Mouse (Mus musculus): ENCODE measurements at regions not wholly inside any gene's neighbourhood (a gene's known extent, or its start where the extent isn't known, plus 50 kb on each side); places are given as distances from the start of the nearest gene placed in this dataset.

DNA sequence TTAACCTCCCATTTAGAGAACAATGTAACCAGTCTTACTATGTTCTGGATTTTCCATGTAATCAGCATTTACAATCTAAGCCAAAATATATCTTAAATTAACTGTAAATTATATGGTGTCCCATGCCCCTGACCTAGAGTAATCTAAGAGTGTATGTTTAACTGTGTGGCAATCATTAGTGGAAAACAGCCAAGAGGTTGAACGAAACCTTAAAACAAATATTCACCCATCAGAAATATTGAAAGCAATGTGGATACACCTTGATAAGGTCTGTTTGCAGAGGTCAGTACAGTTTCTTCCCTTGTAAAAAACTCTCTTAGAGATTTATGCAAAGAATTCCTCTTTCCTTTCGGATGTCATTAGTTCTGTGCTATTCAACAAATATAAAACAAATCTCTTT lies 134.7 kb upstream of the Ufl1 start:
- Histone ChIP-seq H3K4me1 (replicated peaks) (no peaks in the 10 kb centered on the region), H3K9me3 (no peaks in the 10 kb centered on the region), H3K36me3 (no peaks in the 10 kb centered on the region), H3K4me2 (no peak overlapping the region), H3K27me3 (no peaks in the 10 kb centered on the region), H3K27ac (replicated peaks) (no peak overlapping the region), H3K4me3 (no peak overlapping the region), H3K9ac (no peak overlapping the region)
- WGBS: 70% methylated on average over 2 of the region's 2 CpGs
- no peak for ATAC-seq (ENCODE audit: low read depth)

DNA sequence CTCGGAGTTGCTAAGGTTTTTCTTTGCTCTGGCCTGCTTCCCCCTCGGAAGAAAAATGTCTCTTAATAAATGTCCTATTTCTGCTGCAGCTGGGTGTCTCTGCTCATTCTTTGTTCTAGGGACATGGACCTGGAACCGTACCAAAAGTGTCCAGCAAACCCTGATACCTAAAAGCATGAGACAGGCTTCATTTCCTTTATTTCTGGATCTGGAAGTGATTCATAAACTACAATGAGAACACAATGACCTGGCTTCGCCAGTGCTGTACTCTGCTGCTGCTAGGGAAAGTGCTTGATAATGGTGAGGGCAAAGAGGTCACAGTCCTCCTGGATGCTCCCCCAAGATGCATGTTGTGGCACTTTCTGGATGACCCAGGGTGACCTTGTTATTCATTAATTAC lies 128.8 kb upstream of the Ufl1 start:
- WGBS: 48% methylated on average over 4 of the region's 4 CpGs
- Histone ChIP-seq H3K4me1 (replicated peaks) (peaks cover 32% of the 10 kb centered on the region), H3K4me3 (no peak overlapping the region), H3K36me3 (no peaks in the 10 kb centered on the region), H3K4me2 (no peak overlapping the region), H3K9me3 (no peaks in the 10 kb centered on the region), H3K9ac (no peak overlapping the region), H3K27me3 (no peaks in the 10 kb centered on the region), H3K27ac (replicated peaks) (no peak overlapping the region)
- ATAC-seq (ENCODE audit: low read depth): no peak

DNA sequence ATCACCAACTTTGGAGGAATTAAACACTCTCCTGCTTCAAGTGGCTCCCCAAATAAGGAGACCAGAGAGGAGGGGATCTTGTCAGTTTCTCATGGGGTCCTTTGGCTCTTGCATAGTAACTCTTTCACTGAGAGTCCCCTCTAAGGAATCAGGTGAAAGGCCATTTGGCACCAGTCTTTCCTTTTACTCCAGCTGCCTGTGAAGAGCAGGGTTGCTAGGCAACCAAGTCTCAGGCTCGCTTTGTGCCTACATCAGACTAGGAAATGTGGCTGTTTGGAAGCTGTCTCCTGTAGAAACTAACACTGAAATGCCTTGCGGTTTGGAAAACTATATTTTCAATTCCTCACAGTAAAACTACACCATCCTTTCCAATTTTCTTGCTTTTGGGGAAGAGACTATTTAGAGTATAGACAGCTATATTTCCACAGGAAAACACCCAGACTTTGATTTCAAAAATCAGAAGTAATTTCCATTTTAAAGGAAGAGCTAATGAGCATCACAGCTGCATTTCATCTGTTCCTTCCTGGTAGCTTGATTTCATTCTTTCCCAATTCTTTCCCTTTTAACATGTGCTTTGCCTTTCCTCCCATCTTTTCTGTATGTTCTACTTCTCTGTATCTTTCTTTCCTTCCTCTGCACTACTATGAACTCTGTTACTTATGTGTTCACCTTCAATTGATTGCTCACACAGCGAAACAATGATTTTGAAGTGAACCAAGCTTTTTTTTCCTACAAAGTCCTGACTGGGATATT lies 127.3 kb upstream of the Ufl1 start:
- peaks cover 32% of the 10 kb centered on the region for H3K4me1 ChIP-seq (replicated peaks)
- ATAC-seq (ENCODE audit: low read depth): peak; percentile 98
- no peaks in the 10 kb centered on the region for H3K36me3 ChIP-seq
- H3K9ac ChIP-seq: no peak overlapping the region
- no peaks in the 10 kb centered on the region for H3K9me3 ChIP-seq
- no peak overlapping the region for H3K4me3 ChIP-seq
- 18% methylated on average over 3 of the region's 3 CpGs for WGBS
- no peaks in the 10 kb centered on the region for H3K27me3 ChIP-seq
- peak overlapping the region; percentile 85 for H3K27ac ChIP-seq (replicated peaks)
- peak overlapping the region; percentile 27 for H3K4me2 ChIP-seq

DNA sequence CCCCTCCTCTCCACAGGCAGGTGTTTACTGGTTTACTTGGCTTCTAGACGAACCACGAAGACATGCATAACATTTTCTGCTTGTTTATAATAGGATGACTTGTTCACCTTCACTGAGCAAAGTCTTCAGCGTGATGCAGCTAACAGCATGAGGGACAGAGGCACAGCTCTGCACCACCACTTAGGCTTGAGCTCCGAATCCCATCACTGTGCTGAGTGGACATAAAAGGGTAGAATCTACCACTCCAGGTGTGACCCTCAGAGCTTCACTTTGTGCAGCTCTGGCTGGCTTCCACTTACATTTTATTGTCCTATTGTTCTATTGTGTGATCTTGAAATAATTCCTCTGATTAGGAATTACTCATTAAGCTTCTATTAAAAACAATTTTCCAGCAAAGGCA lies 126.2 kb upstream of the Ufl1 start:
- no peak overlapping the region for H3K4me3 ChIP-seq
- 30% methylated on average over 4 of the region's 4 CpGs for WGBS
- H3K4me1 ChIP-seq (replicated peaks): peaks cover 32% of the 10 kb centered on the region
- peak overlapping the region; percentile 85 for H3K27ac ChIP-seq (replicated peaks)
- H3K36me3 ChIP-seq: no peaks in the 10 kb centered on the region
- no peaks in the 10 kb centered on the region for H3K27me3 ChIP-seq
- H3K4me2 ChIP-seq: no peak overlapping the region
- no peaks in the 10 kb centered on the region for H3K9me3 ChIP-seq
- peak; percentile 40; the same call in 1 of the 2 replicates for ATAC-seq (ENCODE audit: low read depth)
- H3K9ac ChIP-seq: no peak overlapping the region

DNA sequence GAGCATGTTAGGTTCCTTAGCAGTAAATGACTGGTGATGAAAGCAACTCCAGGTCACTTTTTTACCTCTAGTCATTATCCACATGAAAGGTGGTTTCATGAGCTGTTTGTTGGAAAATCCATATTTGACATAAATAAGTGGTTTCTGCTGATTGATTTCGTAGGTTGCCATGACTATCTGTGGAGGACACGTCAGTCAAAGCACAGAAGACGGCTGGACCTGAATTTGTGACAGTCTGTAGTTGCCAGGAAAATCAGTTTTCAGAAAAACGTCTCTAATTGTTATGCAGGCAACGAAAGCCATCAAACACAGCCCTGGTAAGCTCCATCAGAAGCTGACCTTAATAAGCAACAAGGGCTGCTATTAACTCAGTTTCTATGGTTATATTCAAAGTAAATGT lies 107.9 kb upstream of the Ufl1 start:
- H3K9me3 ChIP-seq: no peaks in the 10 kb centered on the region
- H3K9ac ChIP-seq: no peak overlapping the region
- 78% methylated on average over 5 of the region's 5 CpGs for WGBS
- H3K4me3 ChIP-seq: no peak overlapping the region
- H3K36me3 ChIP-seq: no peaks in the 10 kb centered on the region
- H3K4me1 ChIP-seq (replicated peaks): no peaks in the 10 kb centered on the region
- no peak overlapping the region for H3K4me2 ChIP-seq
- ATAC-seq (ENCODE audit: low read depth): no peak
- H3K27me3 ChIP-seq: no peaks in the 10 kb centered on the region
- no peak overlapping the region for H3K27ac ChIP-seq (replicated peaks)

DNA sequence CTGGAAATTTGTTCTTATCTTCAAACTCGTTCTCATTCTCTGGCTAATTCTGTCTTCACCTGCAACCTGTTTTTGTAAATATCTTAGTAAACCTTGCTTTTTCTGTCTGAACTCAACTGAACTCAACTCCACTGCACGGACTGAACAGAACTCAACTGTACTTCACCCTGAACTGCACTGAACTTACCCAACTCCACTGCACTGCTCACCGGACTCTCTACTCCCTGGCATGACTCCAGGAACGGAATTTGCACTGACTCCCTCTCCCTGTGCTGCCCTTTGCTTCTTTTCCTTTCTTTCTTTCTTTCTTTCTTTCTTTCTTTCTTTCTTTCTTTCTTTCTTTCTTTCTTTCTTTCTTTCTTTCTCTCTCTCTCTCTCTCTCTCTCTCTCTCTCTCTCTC lies 90.4 kb upstream of the Ufl1 start:
- H3K9ac ChIP-seq: no peak overlapping the region
- H3K36me3 ChIP-seq: no peaks in the 10 kb centered on the region
- no peak overlapping the region for H3K4me3 ChIP-seq
- no peak overlapping the region for H3K27ac ChIP-seq (replicated peaks)
- no peak overlapping the region for H3K4me2 ChIP-seq
- H3K4me1 ChIP-seq (replicated peaks): no peaks in the 10 kb centered on the region
- H3K9me3 ChIP-seq: no peaks in the 10 kb centered on the region
- ATAC-seq (ENCODE audit: low read depth): no peak
- 85% methylated on average over 4 of the region's 4 CpGs for WGBS
- no peaks in the 10 kb centered on the region for H3K27me3 ChIP-seq

DNA sequence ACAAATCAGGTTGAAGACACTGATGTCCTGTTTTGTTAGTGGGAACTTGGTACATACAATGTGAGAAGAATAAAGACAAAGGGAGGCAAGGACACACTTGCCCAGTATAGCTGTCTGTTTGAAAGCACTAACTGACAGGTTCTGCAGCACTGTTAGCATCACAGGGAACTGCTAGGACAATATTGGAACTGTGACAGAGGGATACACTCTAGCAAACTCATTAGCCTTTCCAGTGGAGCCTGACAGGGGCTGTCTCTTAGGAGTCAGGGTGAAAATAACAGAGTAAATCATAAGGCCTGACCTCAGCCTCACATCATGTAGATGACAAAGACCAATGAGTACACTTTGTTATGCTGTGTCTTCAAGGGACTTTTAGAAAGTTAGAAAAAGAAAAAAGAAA lies 82.8 kb upstream of the Ufl1 start:
- Histone ChIP-seq H3K27ac (replicated peaks) (no peak overlapping the region), H3K4me1 (replicated peaks) (no peaks in the 10 kb centered on the region), H3K36me3 (no peaks in the 10 kb centered on the region), H3K4me3 (no peak overlapping the region), H3K27me3 (no peaks in the 10 kb centered on the region), H3K9ac (no peak overlapping the region), H3K4me2 (no peak overlapping the region), H3K9me3 (no peaks in the 10 kb centered on the region)
- no peak for ATAC-seq (ENCODE audit: low read depth)

DNA sequence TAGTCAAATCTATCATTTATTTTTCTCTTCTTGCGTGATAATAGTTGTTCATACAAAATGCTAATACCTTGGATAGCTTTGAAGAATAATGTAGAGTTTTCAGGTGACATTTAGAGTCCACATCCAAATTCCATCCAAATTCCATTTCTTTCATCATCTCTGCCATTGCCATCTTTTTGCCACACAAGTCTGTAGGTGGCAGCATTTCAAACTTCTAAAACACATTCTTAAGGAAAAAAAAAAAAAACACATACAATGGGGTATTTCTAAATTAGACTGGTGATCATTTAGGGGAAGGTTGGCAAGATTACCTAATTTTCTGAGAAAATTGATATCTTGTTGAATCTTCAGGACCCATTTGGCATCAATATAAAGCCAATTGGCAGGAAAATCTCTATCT lies 56.0 kb upstream of the Ufl1 start:
- H3K9me3 ChIP-seq: no peaks in the 10 kb centered on the region
- no peak overlapping the region for H3K9ac ChIP-seq
- no peak overlapping the region for H3K27ac ChIP-seq (replicated peaks)
- H3K4me3 ChIP-seq: no peak overlapping the region
- ATAC-seq (ENCODE audit: low read depth): no peak
- no peaks in the 10 kb centered on the region for H3K36me3 ChIP-seq
- no peaks in the 10 kb centered on the region for H3K27me3 ChIP-seq
- H3K4me2 ChIP-seq: no peak overlapping the region
- WGBS: 91% methylated on average over 1 of the region's 1 CpGs
- H3K4me1 ChIP-seq (replicated peaks): no peaks in the 10 kb centered on the region

Measured in neural tube, embryonic 13.5 days (tissue).